Mouse (Mus musculus) small intestine, adult 2 months (tissue): ENCODE measurements at regions not wholly inside any gene's neighbourhood (a gene's known extent, or its start where the extent isn't known, plus 50 kb on each side); places are given as distances from the start of the nearest gene placed in this dataset.

ENCODE experiments used
- CTCF ChIP-seq: fragments of 200-500 bp; IDR thresholded peaks from 2 replicates; pipeline ENCODE4 v1.5.1; 2012; ENCODE audit warnings: low read depth, mild to moderate bottlenecking, control low read depth, inconsistent platforms, low read length, moderate library complexity, mixed read lengths; ENCODE audit not compliant: insufficient replicate concordance, insufficient read length; ENCODE audit errors: extremely low read depth
- POLR2A ChIP-seq: fragments of 200-500 bp; IDR thresholded peaks from 2 replicates; pipeline ENCODE4 v1.6.1; 2012; ENCODE audit warnings: low read depth, mild to moderate bottlenecking, control low read depth, inconsistent platforms, low read length, moderate library complexity

DNA sequence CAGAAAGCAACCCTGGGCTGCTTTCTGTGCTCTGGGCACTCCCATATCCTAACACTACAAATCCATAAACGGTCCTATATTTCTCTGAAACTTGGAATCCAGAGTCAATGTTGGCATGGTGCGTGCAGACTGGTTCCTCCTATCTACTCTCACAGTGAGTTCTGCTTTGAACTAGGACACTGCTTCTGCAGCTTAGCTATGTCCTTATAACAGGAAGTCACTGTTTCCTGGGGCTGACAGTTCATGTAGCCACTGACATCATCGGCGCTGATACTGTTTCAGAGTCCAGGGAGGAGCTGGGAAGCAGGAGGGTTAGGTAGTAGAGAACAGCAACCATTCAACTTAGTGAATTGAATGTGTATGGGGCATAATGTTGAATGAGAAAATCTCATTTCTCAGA, 948.6 kb downstream of the Synb start:
- TF ChIP-seq CTCF (no peak), POLR2A (no peak)
